Mouse (Mus musculus): ENCODE data around the gene Paf1. TPM values are rescaled to one million over a fixed set of nuclear protein-coding genes. Genes with fewer than 3 reads are reported as not detected.

The Paf1 gene
- polyA plus RNA-seq, 1 experiment from 2014 or later = 77.6 TPM

DNA sequence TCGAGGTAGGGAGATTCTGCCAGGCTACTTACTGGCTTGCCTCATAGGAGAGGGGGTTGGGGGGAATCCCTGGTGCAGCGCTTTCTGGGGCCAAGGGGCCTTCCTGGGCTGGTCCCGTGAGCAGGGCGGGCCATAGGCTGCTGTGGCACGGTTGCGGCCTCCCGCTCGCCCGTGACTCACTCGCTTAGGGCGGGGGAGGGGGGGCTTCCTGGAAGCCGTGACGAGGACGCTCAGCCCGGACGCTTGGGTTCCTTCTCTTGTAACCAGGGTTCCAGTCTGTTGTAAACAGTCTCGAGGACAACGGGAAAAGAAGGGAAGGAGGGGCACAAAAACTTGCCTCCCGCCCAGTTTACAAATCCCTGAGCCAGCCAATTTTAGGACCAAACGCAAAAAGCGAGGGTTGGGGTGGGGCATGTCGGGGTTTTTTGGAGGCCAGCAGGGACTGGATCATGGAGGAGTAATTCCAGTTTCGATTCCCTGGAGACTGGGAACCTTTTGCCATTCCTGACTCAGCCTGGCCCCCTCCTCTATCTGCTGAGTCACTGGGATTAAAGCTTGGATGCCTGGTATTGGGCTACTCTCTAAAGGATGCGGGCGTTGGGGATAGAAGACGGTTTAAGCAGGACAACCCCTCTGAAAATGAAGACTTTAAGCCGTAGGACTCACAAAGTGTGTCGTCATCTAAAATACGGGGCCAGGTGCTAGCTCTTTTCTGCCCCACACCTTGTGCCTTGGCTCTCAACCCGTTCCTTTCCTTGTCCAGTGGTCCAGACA is 11.5 kb upstream of the Paf1 start:
- peak overlapping the region; percentile 12; the same call in 1 of the 2 replicates for H3K4me3 ChIP-seq (ENCODE audit: low read depth, low read length)
- DNase-seq (ENCODE audit: low spot score) (no peak), ATAC-seq (ENCODE audit: low FRiP score) (no peak)
- no peaks in the 10 kb centered on the region for H3K9me3 ChIP-seq (ENCODE audit: control insufficient read depth, low read length)
- peak overlapping the region; percentile 45 for H3K4me2 ChIP-seq (replicated peaks; ENCODE audit: low read depth, low read length)
- H3K9ac ChIP-seq (ENCODE audit: low read depth, low read length) = peak overlapping the region; percentile 57
- H3K4me1 ChIP-seq (replicated peaks; ENCODE audit: control insufficient read depth, insufficient read depth, low read length) = peaks cover 9% of the 10 kb centered on the region
- WGBS = 8% methylated on average over 30 of the region's 30 CpGs
- no peaks in the 10 kb centered on the region for H3K27me3 ChIP-seq (ENCODE audit: control insufficient read depth, insufficient read depth, low read length)
- peak overlapping the region; percentile 71 for H3K27ac ChIP-seq (ENCODE audit: low read depth, low read length)
- no peaks in the 10 kb centered on the region for H3K36me3 ChIP-seq (ENCODE audit: control insufficient read depth, insufficient read depth, low read length)

DNA sequence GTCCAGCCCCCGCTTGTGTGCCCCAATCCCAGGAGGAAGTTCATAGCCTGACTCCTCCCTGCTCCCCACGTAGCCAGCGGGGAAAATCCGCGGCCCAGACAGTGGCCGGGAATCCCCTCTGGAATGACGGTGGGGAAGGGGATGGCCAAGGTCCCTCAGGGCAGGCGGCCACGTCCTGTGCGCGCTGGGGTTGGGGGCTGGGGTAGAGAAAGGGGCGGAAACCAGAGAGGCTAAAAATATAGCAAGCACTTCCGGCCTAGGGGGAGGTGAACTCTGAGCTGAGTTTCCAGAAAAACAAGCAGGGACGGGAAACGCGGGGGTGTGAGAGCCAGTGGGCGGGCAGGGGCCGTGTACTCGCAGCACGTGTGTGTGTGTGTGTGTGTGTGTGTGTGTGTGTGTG is 10.8 kb upstream of the Paf1 start:
- H3K9ac ChIP-seq (ENCODE audit: low read depth, low read length) = peak overlapping the region; percentile 57
- peaks cover 9% of the 10 kb centered on the region for H3K4me1 ChIP-seq (replicated peaks; ENCODE audit: control insufficient read depth, insufficient read depth, low read length)
- no peaks in the 10 kb centered on the region for H3K36me3 ChIP-seq (ENCODE audit: control insufficient read depth, insufficient read depth, low read length)
- peak overlapping the region; percentile 12 for H3K4me3 ChIP-seq (ENCODE audit: low read depth, low read length)
- peak overlapping the region; percentile 45 for H3K4me2 ChIP-seq (replicated peaks; ENCODE audit: low read depth, low read length)
- H3K27ac ChIP-seq (ENCODE audit: low read depth, low read length) = peak overlapping the region; percentile 71
- WGBS = 7% methylated on average over 19 of the region's 20 CpGs
- no peak for ATAC-seq (ENCODE audit: low FRiP score)
- DNase-seq (ENCODE audit: low spot score) = peak; percentile 53
- no peaks in the 10 kb centered on the region for H3K9me3 ChIP-seq (ENCODE audit: control insufficient read depth, low read length)
- no peaks in the 10 kb centered on the region for H3K27me3 ChIP-seq (ENCODE audit: control insufficient read depth, insufficient read depth, low read length)

DNA sequence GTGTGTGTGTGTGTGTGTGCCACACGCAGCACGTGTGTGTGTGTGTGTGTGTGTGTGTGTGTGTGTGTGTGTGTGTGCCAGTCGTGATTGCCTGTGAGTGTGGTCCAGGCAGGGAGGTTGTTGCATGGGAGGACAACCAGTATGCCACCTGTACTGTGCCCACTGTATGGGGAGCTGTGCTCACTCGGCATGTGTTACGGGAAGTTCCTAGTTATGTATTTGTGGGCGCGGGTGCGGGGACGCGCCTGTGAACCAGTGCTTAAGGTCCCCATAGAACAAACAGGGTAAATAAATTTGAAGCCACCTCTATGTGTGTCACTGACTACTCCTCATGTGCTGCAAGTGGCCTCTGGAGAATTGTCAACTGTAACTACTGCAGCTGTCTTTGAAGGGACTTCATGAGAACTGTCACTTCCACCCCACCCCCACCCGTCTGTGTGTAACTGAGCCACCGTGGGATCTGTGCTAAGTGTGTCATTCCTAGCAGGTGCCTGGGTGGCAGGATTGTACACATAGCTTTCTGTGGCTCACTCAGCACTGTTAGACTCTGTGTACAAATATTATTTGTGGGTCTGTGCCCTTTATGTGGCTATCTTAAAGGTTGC is 10.3 kb upstream of the Paf1 start:
- Histone ChIP-seq H3K4me1 (replicated peaks; ENCODE audit: control insufficient read depth, insufficient read depth, low read length) (peaks cover 9% of the 10 kb centered on the region), H3K27me3 (ENCODE audit: control insufficient read depth, insufficient read depth, low read length) (no peaks in the 10 kb centered on the region), H3K36me3 (ENCODE audit: control insufficient read depth, insufficient read depth, low read length) (no peaks in the 10 kb centered on the region), H3K4me3 (ENCODE audit: low read depth, low read length) (no peak overlapping the region), H3K27ac (ENCODE audit: low read depth, low read length) (0 out of 2 replicates have a peak overlapping the region, but pooled peaks have one; percentile 71), H3K9me3 (ENCODE audit: control insufficient read depth, low read length) (no peaks in the 10 kb centered on the region), H3K4me2 (replicated peaks; ENCODE audit: low read depth, low read length) (no peak overlapping the region), H3K9ac (ENCODE audit: low read depth, low read length) (no peak overlapping the region)
- 75% methylated on average over 9 of the region's 12 CpGs for WGBS
- DNase-seq (ENCODE audit: low spot score) = no peak
- ATAC-seq (ENCODE audit: low FRiP score) = no peak

DNA sequence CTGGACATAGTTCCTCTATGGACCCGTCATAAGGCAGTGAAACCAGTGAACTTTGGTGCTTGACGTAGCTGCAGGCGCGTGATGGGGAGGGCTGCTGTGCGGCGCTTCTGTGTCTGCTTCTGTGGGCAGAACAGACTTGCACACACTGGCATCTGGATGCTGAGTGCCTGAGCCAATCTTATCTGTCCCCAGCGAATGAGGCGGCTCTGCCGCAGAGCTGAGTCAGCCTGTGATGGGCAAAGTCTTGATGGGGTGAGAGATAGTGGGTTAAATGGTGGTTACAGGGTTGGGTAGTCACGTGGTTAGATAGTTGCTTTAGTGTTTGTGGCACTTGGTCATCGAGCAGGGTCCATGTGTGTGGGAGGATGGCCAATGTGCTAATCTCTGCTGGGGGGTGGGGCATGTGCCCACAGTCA is 9.8 kb upstream of the Paf1 start:
- Histone ChIP-seq H3K36me3 (ENCODE audit: control insufficient read depth, insufficient read depth, low read length) (no peaks in the 10 kb centered on the region), H3K9ac (ENCODE audit: low read depth, low read length) (no peak overlapping the region), H3K27me3 (ENCODE audit: control insufficient read depth, insufficient read depth, low read length) (no peaks in the 10 kb centered on the region), H3K27ac (ENCODE audit: low read depth, low read length) (no peak overlapping the region), H3K9me3 (ENCODE audit: control insufficient read depth, low read length) (no peaks in the 10 kb centered on the region), H3K4me2 (replicated peaks; ENCODE audit: low read depth, low read length) (no peak overlapping the region), H3K4me1 (replicated peaks; ENCODE audit: control insufficient read depth, insufficient read depth, low read length) (peaks cover 9% of the 10 kb centered on the region), H3K4me3 (ENCODE audit: low read depth, low read length) (no peak overlapping the region)
- no peak for ATAC-seq (ENCODE audit: low FRiP score)
- DNase-seq (ENCODE audit: low spot score) = no peak
- WGBS = 76% methylated on average over 11 of the region's 11 CpGs

DNA sequence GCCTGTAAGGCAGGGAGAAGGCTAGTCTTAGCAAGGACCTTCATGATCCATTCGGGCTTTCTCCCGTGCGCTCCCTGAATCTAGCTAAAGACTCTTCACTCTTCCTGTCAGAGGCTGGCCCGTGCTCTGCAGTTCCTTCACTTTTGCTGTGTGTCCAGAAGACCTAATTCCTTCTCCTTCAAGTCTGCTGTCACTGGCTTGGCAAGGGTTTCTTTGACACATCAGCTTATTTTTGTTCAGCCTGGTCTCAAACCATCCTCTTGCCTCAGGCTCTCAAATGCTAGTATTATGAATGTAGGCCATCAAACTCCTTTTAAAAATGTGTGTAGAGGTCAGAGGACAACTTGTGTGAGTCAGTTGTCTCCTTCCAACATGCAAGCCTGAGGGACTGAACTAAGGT is 9.1 kb upstream of the Paf1 start:
- no peak overlapping the region for H3K27ac ChIP-seq (ENCODE audit: low read depth, low read length)
- no peaks in the 10 kb centered on the region for H3K27me3 ChIP-seq (ENCODE audit: control insufficient read depth, insufficient read depth, low read length)
- H3K4me3 ChIP-seq (ENCODE audit: low read depth, low read length) = no peak overlapping the region
- H3K36me3 ChIP-seq (ENCODE audit: control insufficient read depth, insufficient read depth, low read length) = no peaks in the 10 kb centered on the region
- WGBS = 82% methylated on average over 4 of the region's 4 CpGs
- DNase-seq (ENCODE audit: low spot score) = no peak
- no peak overlapping the region for H3K9ac ChIP-seq (ENCODE audit: low read depth, low read length)
- ATAC-seq (ENCODE audit: low FRiP score) = no peak
- no peak overlapping the region for H3K4me2 ChIP-seq (replicated peaks; ENCODE audit: low read depth, low read length)
- peaks cover 9% of the 10 kb centered on the region for H3K4me1 ChIP-seq (replicated peaks; ENCODE audit: control insufficient read depth, insufficient read depth, low read length)
- H3K9me3 ChIP-seq (ENCODE audit: control insufficient read depth, low read length) = no peaks in the 10 kb centered on the region

DNA sequence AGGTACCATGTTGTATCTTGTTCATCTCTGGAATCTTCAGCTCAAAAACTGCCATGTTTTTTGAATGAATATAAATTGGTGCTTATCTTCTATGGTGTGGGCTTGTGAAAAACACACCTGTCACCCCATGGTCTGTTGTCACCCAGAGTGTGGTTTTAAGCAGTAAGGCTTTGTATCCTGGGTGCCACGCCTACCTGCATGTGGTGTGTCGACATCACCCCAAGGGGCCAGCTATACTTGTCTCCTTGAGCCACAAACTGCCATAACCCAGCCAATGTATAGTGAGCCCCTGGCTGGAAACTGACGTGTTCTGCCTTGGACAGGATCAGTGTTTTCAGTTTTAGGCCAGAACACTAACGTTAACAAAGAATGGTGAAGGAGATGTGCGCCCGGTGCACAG is 8.6 kb upstream of the Paf1 start:
- no peak for DNase-seq (ENCODE audit: low spot score)
- Histone ChIP-seq H3K36me3 (ENCODE audit: control insufficient read depth, insufficient read depth, low read length) (no peaks in the 10 kb centered on the region), H3K4me3 (ENCODE audit: low read depth, low read length) (no peak overlapping the region), H3K4me2 (replicated peaks; ENCODE audit: low read depth, low read length) (no peak overlapping the region), H3K9ac (ENCODE audit: low read depth, low read length) (no peak overlapping the region), H3K9me3 (ENCODE audit: control insufficient read depth, low read length) (no peaks in the 10 kb centered on the region), H3K27ac (ENCODE audit: low read depth, low read length) (no peak overlapping the region), H3K27me3 (ENCODE audit: control insufficient read depth, insufficient read depth, low read length) (no peaks in the 10 kb centered on the region), H3K4me1 (replicated peaks; ENCODE audit: control insufficient read depth, insufficient read depth, low read length) (peaks cover 9% of the 10 kb centered on the region)
- 85% methylated on average over 6 of the region's 6 CpGs for WGBS
- ATAC-seq (ENCODE audit: low FRiP score) = no peak

DNA sequence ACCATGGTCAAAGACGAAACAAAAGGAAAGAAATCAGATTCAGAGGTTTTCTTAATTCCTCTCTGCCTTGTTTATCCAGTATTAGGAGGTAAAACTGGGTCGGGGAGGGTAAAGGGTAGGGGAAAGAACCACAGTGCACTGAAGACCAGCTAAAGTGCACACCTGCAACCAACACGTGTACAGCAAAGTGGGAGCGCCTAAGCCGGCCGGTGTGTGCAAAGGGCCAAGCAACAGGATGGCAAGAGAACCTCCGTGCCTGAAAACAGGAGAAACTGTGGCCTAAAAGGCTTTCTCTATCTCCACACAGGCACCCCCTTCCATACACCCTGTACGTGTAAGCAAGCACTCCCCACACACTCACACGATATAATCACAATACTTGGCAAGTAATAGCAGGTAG is 7.6 kb upstream of the Paf1 start:
- Histone ChIP-seq H3K27me3 (ENCODE audit: control insufficient read depth, insufficient read depth, low read length) (no peaks in the 10 kb centered on the region), H3K4me2 (replicated peaks; ENCODE audit: low read depth, low read length) (no peak overlapping the region), H3K9ac (ENCODE audit: low read depth, low read length) (no peak overlapping the region), H3K4me1 (replicated peaks; ENCODE audit: control insufficient read depth, insufficient read depth, low read length) (peaks cover 9% of the 10 kb centered on the region), H3K36me3 (ENCODE audit: control insufficient read depth, insufficient read depth, low read length) (peaks cover under 1% of the 10 kb centered on the region; the same call in 1 of the 2 replicates), H3K27ac (ENCODE audit: low read depth, low read length) (no peak overlapping the region), H3K9me3 (ENCODE audit: control insufficient read depth, low read length) (no peaks in the 10 kb centered on the region), H3K4me3 (ENCODE audit: low read depth, low read length) (no peak overlapping the region)
- DNase-seq (ENCODE audit: low spot score) (no peak), ATAC-seq (ENCODE audit: low FRiP score) (no peak)
- 94% methylated on average over 9 of the region's 9 CpGs for WGBS

DNA sequence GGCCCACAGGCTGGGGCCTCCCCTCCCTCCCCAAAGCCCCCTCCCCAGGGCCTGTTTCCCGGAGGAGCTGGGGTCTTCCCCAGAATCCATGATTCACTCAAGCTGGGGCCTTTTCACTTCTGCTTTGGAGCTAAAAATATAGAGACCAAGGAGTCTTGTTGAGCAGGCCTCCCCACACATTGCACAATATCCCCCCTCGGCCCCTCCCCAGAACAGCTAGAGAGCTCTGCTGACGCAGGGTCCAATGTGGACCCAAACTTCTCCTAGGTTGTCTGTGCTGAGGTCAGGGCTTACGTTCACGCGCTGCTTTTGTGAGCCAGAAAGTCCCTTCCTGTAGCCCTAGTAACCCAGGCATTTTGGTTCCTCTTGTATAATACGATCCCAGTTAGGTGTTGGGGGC is 6.7 kb upstream of the Paf1 start:
- Histone ChIP-seq H3K9ac (ENCODE audit: low read depth, low read length) (no peak overlapping the region), H3K36me3 (ENCODE audit: control insufficient read depth, insufficient read depth, low read length) (peaks cover 4% of the 10 kb centered on the region; the same call in 1 of the 2 replicates), H3K27me3 (ENCODE audit: control insufficient read depth, insufficient read depth, low read length) (no peaks in the 10 kb centered on the region), H3K9me3 (ENCODE audit: control insufficient read depth, low read length) (no peaks in the 10 kb centered on the region), H3K4me1 (replicated peaks; ENCODE audit: control insufficient read depth, insufficient read depth, low read length) (peaks cover 8% of the 10 kb centered on the region), H3K4me3 (ENCODE audit: low read depth, low read length) (no peak overlapping the region), H3K4me2 (replicated peaks; ENCODE audit: low read depth, low read length) (no peak overlapping the region), H3K27ac (ENCODE audit: low read depth, low read length) (no peak overlapping the region)
- 94% methylated on average over 7 of the region's 7 CpGs for WGBS
- ATAC-seq (ENCODE audit: low FRiP score) (no peak), DNase-seq (ENCODE audit: low spot score) (no peak)

DNA sequence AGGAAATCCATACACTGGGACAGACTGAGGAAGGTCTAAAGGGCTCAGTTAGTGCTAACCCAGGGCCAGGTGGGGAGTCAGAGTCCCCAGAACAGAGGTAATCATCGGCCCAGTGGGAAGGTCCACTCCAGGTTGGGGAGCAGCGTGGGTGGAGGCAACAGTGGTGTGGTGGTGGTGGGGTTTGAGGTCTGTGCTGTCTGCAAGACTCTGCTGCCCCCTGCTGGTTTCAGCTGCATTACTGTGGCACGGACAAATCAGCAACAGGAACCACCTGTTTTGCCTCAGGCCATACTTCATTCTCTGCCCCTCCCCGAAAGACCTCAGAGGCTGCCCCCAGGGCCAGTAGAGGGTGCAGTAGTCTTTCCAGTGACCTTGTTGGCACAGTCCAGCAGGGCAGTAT is 6.3 kb upstream of the Paf1 start:
- H3K9ac ChIP-seq (ENCODE audit: low read depth, low read length) = no peak overlapping the region
- H3K4me3 ChIP-seq (ENCODE audit: low read depth, low read length) = no peak overlapping the region
- H3K27ac ChIP-seq (ENCODE audit: low read depth, low read length) = no peak overlapping the region
- no peaks in the 10 kb centered on the region for H3K27me3 ChIP-seq (ENCODE audit: control insufficient read depth, insufficient read depth, low read length)
- 26% methylated on average over 4 of the region's 4 CpGs for WGBS
- ATAC-seq (ENCODE audit: low FRiP score) (peak; percentile 41; the same call in 1 of the 2 replicates), DNase-seq (ENCODE audit: low spot score) (peak; percentile 89)
- H3K4me1 ChIP-seq (replicated peaks; ENCODE audit: control insufficient read depth, insufficient read depth, low read length) = peaks cover 3% of the 10 kb centered on the region
- no peaks in the 10 kb centered on the region for H3K9me3 ChIP-seq (ENCODE audit: control insufficient read depth, low read length)
- peaks cover 4% of the 10 kb centered on the region; the same call in 1 of the 2 replicates for H3K36me3 ChIP-seq (ENCODE audit: control insufficient read depth, insufficient read depth, low read length)
- H3K4me2 ChIP-seq (replicated peaks; ENCODE audit: low read depth, low read length) = no peak overlapping the region

All from hindbrain, embryonic 11.5 days (tissue).